Mouse (Mus musculus) liver, postnatal 0 days (tissue): ENCODE results near the gene Dcxr. TPM values are rescaled to one million over a fixed set of nuclear protein-coding genes. Genes with fewer than 3 reads are reported as not detected.
A peak's percentile ranks its signal among the peaks of the same experiment; 100 is the strongest.

Experiments
- ATAC-seq: fragments of 200-750 bp; cut with Nextera tagmentation; 2 replicates; pipeline ENCODE4 v1.8.0; 2017; ENCODE audit warnings: mild to moderate bottlenecking, moderate library complexity
- DNase-seq: peaks from one replicate; pipeline ENCODE4 v3.0.0-alpha.2; 2016
- H3K27ac ChIP-seq: fragments of 300-500 bp; sonication (generic); 2 replicates; pipeline ENCODE4 v1.5.1; 2014; ENCODE audit warnings: antibody characterized with exemption, moderate library complexity, mild to moderate bottlenecking, low read depth
- H3K27me3 ChIP-seq: fragments of 300-500 bp; sonication (generic); 2 replicates; pipeline ENCODE4 v1.6.1; 2014; ENCODE audit warnings: low read length, control low read depth, mixed read lengths; ENCODE audit not compliant: insufficient read depth
- H3K36me3 ChIP-seq: fragments of 300-500 bp; sonication (generic); replicated peaks from 2 replicates; pipeline ENCODE4 v1.6.1; 2014; ENCODE audit warnings: mild to moderate bottlenecking, control low read depth, low read length, moderate library complexity, mixed read lengths; ENCODE audit not compliant: insufficient read depth
- H3K4me1 ChIP-seq: fragments of 300-500 bp; sonication (generic); 2 replicates; pipeline ENCODE4 v1.6.1; 2014; ENCODE audit warnings: antibody characterized with exemption, mild to moderate bottlenecking, control low read depth; ENCODE audit not compliant: insufficient read depth
- H3K4me2 ChIP-seq: fragments of 300-500 bp; sonication (generic); 2 replicates; pipeline ENCODE4 v1.6.1; 2014; ENCODE audit warnings: low read depth, mild to moderate bottlenecking, low read length, moderate library complexity, mixed read lengths
- H3K4me3 ChIP-seq: fragments of 300-500 bp; sonication (generic); 2 replicates; pipeline ENCODE4 v1.5.1; 2014; ENCODE audit warnings: low read depth, low read length
- H3K9ac ChIP-seq: fragments of 300-500 bp; sonication (generic); replicated peaks from 2 replicates; pipeline ENCODE4 v1.6.1; 2014; ENCODE audit warnings: mild to moderate bottlenecking, moderate library complexity
- H3K9me3 ChIP-seq: fragments of 300-500 bp; sonication (generic); 2 replicates; pipeline ENCODE4 v1.6.1; 2016; ENCODE audit warnings: mild to moderate bottlenecking, control low read depth, low read length, mixed read lengths
- CTCF ChIP-seq: sonication (generic); IDR thresholded peaks from 2 replicates; pipeline ENCODE4 v1.5.1; 2016; ENCODE audit warnings: antibody characterized with exemption, low read depth
- EP300 ChIP-seq: IDR thresholded peaks from 2 replicates; pipeline ENCODE4 v1.6.1; 2016; ENCODE audit warnings: antibody characterized with exemption, low read depth, mild to moderate bottlenecking
- WGBS: fragments of 180-500 bp; shearing (Covaris S2); extraction: QIAGEN DNeasy Blood & Tissue Kit; methylation state at CpG from one replicate; pipeline ENCODE4 v1.1.7; 2014; ENCODE audit not compliant: insufficient replicate concordance; 5-methylcytosine and 5-hydroxymethylcytosine counted together
- polyA plus RNA-seq: library from polyadenylated mRNA; unstranded; fragments of >200 nt; fragmentation: Nextera tagmentation; extraction: Ambion mirVana; gene quantifications from 2 replicates; pipeline ENCODE4 v1.2.1, GENCODE M21; 2015

The Dcxr gene
- polyA plus RNA-seq, 1 experiment from 2014 or later = 118 TPM

GRCm38 (mm10) chr11:120697741-120698140 is 29.3 kb downstream of the Dcxr start:
- WGBS = 82% methylated on average over 10 of the region's 10 CpGs
- Histone ChIP-seq H3K4me2 (no peak overlapping the region), H3K4me3 (no peak overlapping the region), H3K27ac (no peak overlapping the region), H3K4me1 (no peaks in the 10 kb centered on the region), H3K36me3 (peaks cover 18% of the 10 kb centered on the region), H3K27me3 (no peaks in the 10 kb centered on the region), H3K9ac (no peak overlapping the region), H3K9me3 (no peaks in the 10 kb centered on the region)
- TF ChIP-seq EP300 = no peak
- TF ChIP-seq CTCF = no peak
- DNase-seq (no peak), ATAC-seq (no peak)

- ATAC-seq = no peak
These were observed 30.5 kb downstream of the Dcxr start for GRCm38 (mm10) chr11:120696568-120696967.

GRCm38 (mm10) chr11:120695641-120696040 is 31.4 kb downstream of the Dcxr start:
- Histone ChIP-seq H3K4me1 (no peaks in the 10 kb centered on the region), H3K36me3 (peaks cover 15% of the 10 kb centered on the region), H3K4me2 (no peak overlapping the region), H3K9me3 (no peaks in the 10 kb centered on the region), H3K9ac (no peak overlapping the region), H3K4me3 (no peak overlapping the region), H3K27ac (no peak overlapping the region), H3K27me3 (no peaks in the 10 kb centered on the region)
- no peak for ATAC-seq
- no peak for DNase-seq
- WGBS = 82% methylated on average over 12 of the region's 12 CpGs
- TF ChIP-seq CTCF (no peak), EP300 (no peak)

More at GRCm38 (mm10) chr11:120696568-120696967, 30.5 kb downstream of the Dcxr start:
- WGBS = 88% methylated on average over 6 of the region's 6 CpGs
- TF ChIP-seq EP300 = no peak
- TF ChIP-seq CTCF = peak; percentile 56
- H3K4me3 ChIP-seq = no peak overlapping the region
- no peaks in the 10 kb centered on the region for H3K4me1 ChIP-seq
- peaks cover 15% of the 10 kb centered on the region for H3K36me3 ChIP-seq
- no peak overlapping the region for H3K9ac ChIP-seq
- DNase-seq = no peak
- no peak overlapping the region for H3K4me2 ChIP-seq
- H3K27ac ChIP-seq = no peak overlapping the region
- H3K9me3 ChIP-seq = no peaks in the 10 kb centered on the region
- H3K27me3 ChIP-seq = no peaks in the 10 kb centered on the region

- Histone ChIP-seq H3K27me3 (no peaks in the 10 kb centered on the region), H3K9ac (no peak overlapping the region), H3K36me3 (peaks cover 19% of the 10 kb centered on the region), H3K4me2 (no peak overlapping the region), H3K4me1 (no peaks in the 10 kb centered on the region), H3K27ac (no peak overlapping the region), H3K4me3 (no peak overlapping the region), H3K9me3 (no peaks in the 10 kb centered on the region)
- TF ChIP-seq EP300 (no peak), CTCF (no peak)
- ATAC-seq = 0 out of 2 replicates have a peak, but pooled peaks have one; percentile 36
- 56% methylated on average over 4 of the region's 4 CpGs for WGBS
- no peak for DNase-seq
These were observed 31.9 kb downstream of the Dcxr start for GRCm38 (mm10) chr11:120695184-120695583.

- Histone ChIP-seq H3K27me3 (no peaks in the 10 kb centered on the region), H3K36me3 (peaks cover 31% of the 10 kb centered on the region), H3K27ac (no peak overlapping the region), H3K4me2 (no peak overlapping the region), H3K9me3 (no peaks in the 10 kb centered on the region), H3K9ac (no peak overlapping the region), H3K4me3 (no peak overlapping the region), H3K4me1 (no peaks in the 10 kb centered on the region)
- no peak for DNase-seq
- no peak for TF ChIP-seq CTCF
- TF ChIP-seq EP300 = no peak
- 69% methylated on average over 3 of the region's 3 CpGs for WGBS
- no peak for ATAC-seq
These were observed 33.6 kb downstream of the Dcxr start for GRCm38 (mm10) chr11:120693461-120693860.

- Histone ChIP-seq H3K9me3 (no peaks in the 10 kb centered on the region), H3K27me3 (no peaks in the 10 kb centered on the region), H3K9ac (no peak overlapping the region), H3K36me3 (peaks cover 36% of the 10 kb centered on the region), H3K4me3 (no peak overlapping the region), H3K27ac (no peak overlapping the region), H3K4me1 (no peaks in the 10 kb centered on the region), H3K4me2 (no peak overlapping the region)
- DNase-seq (no peak), ATAC-seq (no peak)
- 81% methylated on average over 4 of the region's 4 CpGs for WGBS
- no peak for TF ChIP-seq EP300
- no peak for TF ChIP-seq CTCF
These were observed 34.5 kb downstream of the Dcxr start for GRCm38 (mm10) chr11:120692471-120693011.
